In genomic region chr7:29452991-29453741, GRCm38 (mm10) we compare ENCODE assay signal across 7 mouse cellular contexts.
DNase-seq lines count a peak whose midpoint lies in the region; ATAC-seq and TF ChIP-seq lines count a peak whose summit lies in the region.

No protein-coding gene starts in this region.

- no peak for TF ChIP-seq CTCF in intestine, postnatal 0 days (IDR thresholded peaks at IDR 0.05; ENCODE audit: low read depth)

- H3K27me3 ChIP-seq in intestine, postnatal 0 days (replicated peaks; ENCODE audit: control insufficient read depth, insufficient read depth, low read length): no peaks in the 10 kb centered on the region
- no peaks in the 10 kb centered on the region for H3K27me3 ChIP-seq in neural tube, embryonic 11.5 days (ENCODE audit: control insufficient read depth, insufficient read depth, low read length)

- peak; percentile 21; the same call in 1 of the 2 replicates for ATAC-seq in intestine, postnatal 0 days
- peak; percentile 65 for ATAC-seq in neural tube, embryonic 11.5 days (ENCODE audit: insufficient read depth, low FRiP score, low TSS enrichment)
- ATAC-seq in megakaryocyte progenitor cell, adult 5-6 weeks (replicated peaks; ENCODE audit: poor library complexity): no peak

- H3K4me3 ChIP-seq in intestine, postnatal 0 days (ENCODE audit: low read depth, low read length): no peak overlapping the region
- no peak overlapping the region for H3K4me3 ChIP-seq in neural tube, embryonic 11.5 days (ENCODE audit: low read depth, low read length)

- peak; percentile 52 to 74 for DNase-seq in adrenal gland, postnatal 36 days
- DNase-seq in embryo, embryonic 11.5 days (ENCODE audit: low read depth, low spot score): peak; percentile 53
- DNase-seq in heart, adult 18-20 months: peak; percentile 73 to 90
- DNase-seq in liver: peak; percentile 31
- peak; percentile 68 for DNase-seq in neural tube, embryonic 11.5 days (ENCODE audit: low spot score)

- H3K4me2 ChIP-seq in intestine, postnatal 0 days (replicated peaks; ENCODE audit: low read depth): peak overlapping the region; percentile 37; the same call in 1 of the 2 replicates
- H3K4me2 ChIP-seq in neural tube, embryonic 11.5 days (ENCODE audit: low read depth): peak overlapping the region; percentile 19

- H3K4me1 ChIP-seq in intestine, postnatal 0 days (replicated peaks; ENCODE audit: control insufficient read depth, insufficient read depth, low read length): peaks cover 8% of the 10 kb centered on the region; the same call in 1 of the 2 replicates
- H3K4me1 ChIP-seq in neural tube, embryonic 11.5 days (ENCODE audit: control insufficient read depth, insufficient read depth, low read length): peaks cover 21% of the 10 kb centered on the region

- WGBS in intestine, postnatal 0 days: 45% methylated on average over 18 of the region's 18 CpGs
- 12% methylated on average over 18 of the region's 18 CpGs for WGBS in neural tube, embryonic 11.5 days

- no peak overlapping the region for H3K9ac ChIP-seq in intestine, postnatal 0 days (ENCODE audit: low read depth, low read length)
- no peak overlapping the region for H3K9ac ChIP-seq in neural tube, embryonic 11.5 days (ENCODE audit: low read length)

- peak overlapping the region; percentile 79 for H3K27ac ChIP-seq in intestine, postnatal 0 days (ENCODE audit: low read depth, low read length)
- peak overlapping the region; percentile 73 for H3K27ac ChIP-seq in neural tube, embryonic 11.5 days (ENCODE audit: low read depth, low read length)

- H3K9me3 ChIP-seq in intestine, postnatal 0 days (ENCODE audit: control insufficient read depth): no peaks in the 10 kb centered on the region
- H3K9me3 ChIP-seq in neural tube, embryonic 11.5 days (ENCODE audit: control insufficient read depth, low read length): no peaks in the 10 kb centered on the region

- peaks cover 8% of the 10 kb centered on the region; the same call in 1 of the 2 replicates for H3K36me3 ChIP-seq in intestine, postnatal 0 days (ENCODE audit: control insufficient read depth, insufficient read depth)
- no peaks in the 10 kb centered on the region for H3K36me3 ChIP-seq in neural tube, embryonic 11.5 days (ENCODE audit: control insufficient read depth, insufficient read depth, low read length)

Comparison
In these comparisons a context has a peak if more than half of its experiments do, and no peak if none do; other contexts are left out.
1. DNase-seq: peak in every context shown above with its lines; median percentile 82 in heart, adult 18-20 months; 68 in neural tube, embryonic 11.5 days; 63 in adrenal gland, postnatal 36 days; 53 in embryo, embryonic 11.5 days; 31 in liver.